Mouse (Mus musculus): ENCODE data around the gene Trim50. TPM values are rescaled to one million over a fixed set of nuclear protein-coding genes. Genes with fewer than 3 reads are reported as not detected.

Gene Trim50
- polyA plus RNA-seq, 1 experiment from 2014 or later: not detected

- Histone ChIP-seq H3K27me3 (ENCODE audit: insufficient read depth, low read length) (no peaks in the 10 kb centered on the region), H3K4me3 (ENCODE audit: low read length) (no peak overlapping the region), H3K27ac (ENCODE audit: low read length) (no peak overlapping the region), H3K4me2 (replicated peaks; ENCODE audit: low read depth, low read length) (no peak overlapping the region), H3K9me3 (ENCODE audit: low read length) (0 out of 2 replicates have a peak, but pooled peaks cover 7% of the 10 kb centered on the region), H3K9ac (replicated peaks; ENCODE audit: low read length) (no peak overlapping the region), H3K36me3 (ENCODE audit: insufficient read depth, low read length) (no peaks in the 10 kb centered on the region), H3K4me1 (ENCODE audit: insufficient read depth, low read length) (no peaks in the 10 kb centered on the region)
- 77% methylated on average over 7 of the region's 7 CpGs for WGBS
- ATAC-seq (ENCODE audit: low FRiP score, low TSS enrichment): no peak
Measured at GRCm38 (mm10) chr5:135345989-135346388, 7.1 kb upstream of the Trim50 start.

- 17% methylated on average over 1 of the region's 1 CpGs for WGBS
- Histone ChIP-seq H3K9ac (replicated peaks; ENCODE audit: low read length) (no peak overlapping the region), H3K4me1 (ENCODE audit: insufficient read depth, low read length) (no peaks in the 10 kb centered on the region), H3K9me3 (ENCODE audit: low read length) (0 out of 2 replicates have a peak, but pooled peaks cover 7% of the 10 kb centered on the region), H3K36me3 (ENCODE audit: insufficient read depth, low read length) (no peaks in the 10 kb centered on the region), H3K27me3 (ENCODE audit: insufficient read depth, low read length) (no peaks in the 10 kb centered on the region), H3K4me3 (ENCODE audit: low read length) (no peak overlapping the region), H3K27ac (ENCODE audit: low read length) (no peak overlapping the region), H3K4me2 (replicated peaks; ENCODE audit: low read depth, low read length) (no peak overlapping the region)
- no peak for ATAC-seq (ENCODE audit: low FRiP score, low TSS enrichment)
Measured at GRCm38 (mm10) chr5:135346430-135346829, 6.7 kb upstream of the Trim50 start.

- no peaks in the 10 kb centered on the region for H3K4me1 ChIP-seq (ENCODE audit: insufficient read depth, low read length)
- 0 out of 2 replicates have a peak, but pooled peaks cover 7% of the 10 kb centered on the region for H3K9me3 ChIP-seq (ENCODE audit: low read length)
- no peaks in the 10 kb centered on the region for H3K36me3 ChIP-seq (ENCODE audit: insufficient read depth, low read length)
- no peak overlapping the region for H3K27ac ChIP-seq (ENCODE audit: low read length)
- no peak overlapping the region for H3K9ac ChIP-seq (replicated peaks; ENCODE audit: low read length)
- ATAC-seq (ENCODE audit: low FRiP score, low TSS enrichment): no peak
- 68% methylated on average over 4 of the region's 4 CpGs for WGBS
- H3K4me2 ChIP-seq (replicated peaks; ENCODE audit: low read depth, low read length): no peak overlapping the region
- no peaks in the 10 kb centered on the region for H3K27me3 ChIP-seq (ENCODE audit: insufficient read depth, low read length)
- no peak overlapping the region for H3K4me3 ChIP-seq (ENCODE audit: low read length)
Measured at GRCm38 (mm10) chr5:135347511-135348011, 5.5 kb upstream of the Trim50 start.

GRCm38 (mm10) chr5:135349862-135350261, 3.2 kb upstream of the Trim50 start, which contains the start of gene Fkbp6:
Gene Fkbp6 (minus strand): TSS chr5:135350044.
- H3K27ac ChIP-seq (ENCODE audit: low read length): no peak within 1 kb of the TSS
- H3K9ac ChIP-seq (replicated peaks; ENCODE audit: low read length): no peak within 1 kb of the TSS
- ATAC-seq (ENCODE audit: low FRiP score, low TSS enrichment): no peak
- no peak within 1 kb of the TSS for H3K4me2 ChIP-seq (replicated peaks; ENCODE audit: low read depth, low read length)
- peaks cover 9% of the 10 kb centered on the region for H3K27me3 ChIP-seq (ENCODE audit: insufficient read depth, low read length)
- no peaks in the 10 kb centered on the region for H3K4me1 ChIP-seq (ENCODE audit: insufficient read depth, low read length)
- 0 out of 2 replicates have a peak, but pooled peaks cover 7% of the 10 kb centered on the region for H3K9me3 ChIP-seq (ENCODE audit: low read length)
- WGBS: 91% methylated on average over 35 of the region's 35 CpGs
- H3K4me3 ChIP-seq (ENCODE audit: low read length): no peak within 1 kb of the TSS
- no peaks in the 10 kb centered on the region for H3K36me3 ChIP-seq (ENCODE audit: insufficient read depth, low read length)

GRCm38 (mm10) chr5:135351606-135352005, 1.5 kb upstream of the Trim50 start:
- 84% methylated on average over 13 of the region's 13 CpGs for WGBS
- Histone ChIP-seq H3K27me3 (ENCODE audit: insufficient read depth, low read length) (peaks cover 9% of the 10 kb centered on the region), H3K4me1 (ENCODE audit: insufficient read depth, low read length) (no peaks in the 10 kb centered on the region), H3K4me3 (ENCODE audit: low read length) (no peak overlapping the region), H3K9me3 (ENCODE audit: low read length) (0 out of 2 replicates have a peak, but pooled peaks cover 7% of the 10 kb centered on the region), H3K9ac (replicated peaks; ENCODE audit: low read length) (no peak overlapping the region), H3K36me3 (ENCODE audit: insufficient read depth, low read length) (no peaks in the 10 kb centered on the region), H3K4me2 (replicated peaks; ENCODE audit: low read depth, low read length) (no peak overlapping the region), H3K27ac (ENCODE audit: low read length) (no peak overlapping the region)
- ATAC-seq (ENCODE audit: low FRiP score, low TSS enrichment): no peak

- WGBS: 20% methylated on average over 20 of the region's 20 CpGs
Measured at GRCm38 (mm10) chr5:135353564-135353963, 469 bp downstream of the Trim50 start.

GRCm38 (mm10) chr5:135356090-135356489, 3.0 kb downstream of the Trim50 start:
- no peak for ATAC-seq (ENCODE audit: low FRiP score, low TSS enrichment)
- Histone ChIP-seq H3K36me3 (ENCODE audit: insufficient read depth, low read length) (no peaks in the 10 kb centered on the region), H3K4me1 (ENCODE audit: insufficient read depth, low read length) (no peaks in the 10 kb centered on the region), H3K4me2 (replicated peaks; ENCODE audit: low read depth, low read length) (no peak overlapping the region), H3K27ac (ENCODE audit: low read length) (no peak overlapping the region), H3K4me3 (ENCODE audit: low read length) (no peak overlapping the region), H3K27me3 (ENCODE audit: insufficient read depth, low read length) (peaks cover 9% of the 10 kb centered on the region), H3K9ac (replicated peaks; ENCODE audit: low read length) (no peak overlapping the region), H3K9me3 (ENCODE audit: low read length) (0 out of 2 replicates have a peak, but pooled peaks cover 4% of the 10 kb centered on the region)
- 30% methylated on average over 1 of the region's 1 CpGs for WGBS

More at GRCm38 (mm10) chr5:135353564-135353963, 469 bp downstream of the Trim50 start:
- ATAC-seq (ENCODE audit: low FRiP score, low TSS enrichment): no peak
- Histone ChIP-seq H3K4me1 (ENCODE audit: insufficient read depth, low read length) (no peaks in the 10 kb centered on the region), H3K36me3 (ENCODE audit: insufficient read depth, low read length) (no peaks in the 10 kb centered on the region), H3K27ac (ENCODE audit: low read length) (no peak overlapping the region), H3K27me3 (ENCODE audit: insufficient read depth, low read length) (peaks cover 9% of the 10 kb centered on the region), H3K9me3 (ENCODE audit: low read length) (0 out of 2 replicates have a peak, but pooled peaks cover 10% of the 10 kb centered on the region), H3K4me2 (replicated peaks; ENCODE audit: low read depth, low read length) (peak overlapping the region; percentile 22; the same call in 1 of the 2 replicates), H3K9ac (replicated peaks; ENCODE audit: low read length) (no peak overlapping the region), H3K4me3 (ENCODE audit: low read length) (no peak overlapping the region)

- H3K4me1 ChIP-seq (ENCODE audit: insufficient read depth, low read length): no peaks in the 10 kb centered on the region
- ATAC-seq (ENCODE audit: low FRiP score, low TSS enrichment): 0 out of 2 replicates have a peak, but pooled peaks have one; percentile 65
- no peak overlapping the region for H3K9ac ChIP-seq (replicated peaks; ENCODE audit: low read length)
- no peaks in the 10 kb centered on the region for H3K36me3 ChIP-seq (ENCODE audit: insufficient read depth, low read length)
- WGBS: 88% methylated on average over 2 of the region's 2 CpGs
- H3K9me3 ChIP-seq (ENCODE audit: low read length): 0 out of 2 replicates have a peak, but pooled peaks cover 4% of the 10 kb centered on the region
- peaks cover 9% of the 10 kb centered on the region for H3K27me3 ChIP-seq (ENCODE audit: insufficient read depth, low read length)
- no peak overlapping the region for H3K27ac ChIP-seq (ENCODE audit: low read length)
- H3K4me3 ChIP-seq (ENCODE audit: low read length): no peak overlapping the region
- no peak overlapping the region for H3K4me2 ChIP-seq (replicated peaks; ENCODE audit: low read depth, low read length)
Measured at GRCm38 (mm10) chr5:135357556-135357955, 4.5 kb downstream of the Trim50 start.

GRCm38 (mm10) chr5:135359772-135360171, 6.7 kb downstream of the Trim50 start:
- H3K9ac ChIP-seq (replicated peaks; ENCODE audit: low read length): no peak overlapping the region
- H3K36me3 ChIP-seq (ENCODE audit: insufficient read depth, low read length): no peaks in the 10 kb centered on the region
- no peak for ATAC-seq (ENCODE audit: low FRiP score, low TSS enrichment)
- no peak overlapping the region for H3K27ac ChIP-seq (ENCODE audit: low read length)
- H3K4me1 ChIP-seq (ENCODE audit: insufficient read depth, low read length): no peaks in the 10 kb centered on the region
- H3K27me3 ChIP-seq (ENCODE audit: insufficient read depth, low read length): no peaks in the 10 kb centered on the region
- H3K9me3 ChIP-seq (ENCODE audit: low read length): 0 out of 2 replicates have a peak, but pooled peaks cover 4% of the 10 kb centered on the region
- no peak overlapping the region for H3K4me2 ChIP-seq (replicated peaks; ENCODE audit: low read depth, low read length)
- WGBS: 89% methylated on average over 2 of the region's 2 CpGs
- H3K4me3 ChIP-seq (ENCODE audit: low read length): no peak overlapping the region

- Histone ChIP-seq H3K27ac (ENCODE audit: low read length) (no peak overlapping the region), H3K9me3 (ENCODE audit: low read length) (0 out of 2 replicates have a peak, but pooled peaks cover 2% of the 10 kb centered on the region), H3K4me1 (ENCODE audit: insufficient read depth, low read length) (no peaks in the 10 kb centered on the region), H3K27me3 (ENCODE audit: insufficient read depth, low read length) (no peaks in the 10 kb centered on the region), H3K4me2 (replicated peaks; ENCODE audit: low read depth, low read length) (no peak overlapping the region), H3K9ac (replicated peaks; ENCODE audit: low read length) (no peak overlapping the region), H3K4me3 (ENCODE audit: low read length) (no peak overlapping the region), H3K36me3 (ENCODE audit: insufficient read depth, low read length) (no peaks in the 10 kb centered on the region)
- ATAC-seq (ENCODE audit: low FRiP score, low TSS enrichment): no peak
- 88% methylated on average over 3 of the region's 3 CpGs for WGBS
Measured at GRCm38 (mm10) chr5:135362572-135362971, 9.5 kb downstream of the Trim50 start.

All from kidney, embryonic 16.5 days (tissue).